Mouse (Mus musculus) embryonic fibroblast, embryonic 13.5 days (primary cell): Measurements from ENCODE around the gene Ugdh.

Experiments
- CTCF ChIP-seq: IDR thresholded peaks from 2 replicates; pipeline ENCODE4 v1.5.1; 2011; ENCODE audit warnings: mild to moderate bottlenecking, control low read depth, low read length, moderate library complexity, borderline replicate concordance; ENCODE audit not compliant: insufficient read depth
- POLR2A ChIP-seq: IDR thresholded peaks from 2 replicates; pipeline ENCODE4 v1.6.1; 2011; ENCODE audit warnings: low read depth, mild to moderate bottlenecking, control low read depth, low read length, moderate library complexity

- no peak for TF ChIP-seq POLR2A
- no peak for TF ChIP-seq CTCF
Observed at GRCm38 (mm10) chr5:65469766-65470165, 34.0 kb upstream of the Ugdh start.
